Mouse (Mus musculus): ENCODE data around the gene Ccdc88c.

The Ccdc88c gene

DNA sequence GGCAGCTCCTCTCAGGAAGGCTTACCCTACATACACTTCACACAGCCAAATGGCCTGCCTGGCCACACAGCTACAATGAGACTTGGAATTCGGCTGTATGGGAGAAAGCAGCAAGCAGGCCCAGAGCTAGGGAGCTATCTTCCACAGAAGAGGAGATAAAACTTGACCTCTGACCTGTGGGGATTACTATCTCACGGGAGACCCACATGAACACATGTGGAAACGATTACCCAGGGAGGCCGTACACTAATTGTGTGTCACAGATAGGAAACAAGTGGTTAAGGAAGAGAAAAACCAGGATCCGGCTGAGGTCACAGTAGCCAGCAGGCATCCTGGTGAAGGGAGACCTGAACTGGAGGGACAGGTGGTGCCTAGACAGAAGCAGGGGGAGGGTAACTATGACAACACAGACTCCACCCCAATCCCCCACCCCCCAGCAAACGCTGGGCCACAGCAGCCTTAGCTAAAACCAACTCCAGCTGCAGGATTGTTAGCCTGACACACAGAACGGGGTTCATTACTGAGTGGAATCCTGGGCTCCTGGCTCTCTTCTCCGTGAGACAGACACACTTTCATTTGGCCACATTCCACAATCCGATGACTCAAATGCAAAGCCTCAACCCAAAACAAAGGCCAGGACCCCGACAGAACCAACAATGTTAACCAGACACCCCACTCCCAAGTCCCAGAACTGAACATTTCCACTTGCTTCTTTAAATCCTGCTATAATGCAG lies 30.9 kb downstream of the Ccdc88c start:
- DNase-seq (ENCODE audit: low read depth, low spot score), result no peak

- no peak for DNase-seq (ENCODE audit: low read depth, low spot score)
Measured at GRCm38 (mm10) chr12:100996378-100996898, 32.4 kb downstream of the Ccdc88c start.

GRCm38 (mm10) chr12:100995607-100996377 lies 33.1 kb downstream of the Ccdc88c start:
- DNase-seq (ENCODE audit: low read depth, low spot score), result no peak

DNA sequence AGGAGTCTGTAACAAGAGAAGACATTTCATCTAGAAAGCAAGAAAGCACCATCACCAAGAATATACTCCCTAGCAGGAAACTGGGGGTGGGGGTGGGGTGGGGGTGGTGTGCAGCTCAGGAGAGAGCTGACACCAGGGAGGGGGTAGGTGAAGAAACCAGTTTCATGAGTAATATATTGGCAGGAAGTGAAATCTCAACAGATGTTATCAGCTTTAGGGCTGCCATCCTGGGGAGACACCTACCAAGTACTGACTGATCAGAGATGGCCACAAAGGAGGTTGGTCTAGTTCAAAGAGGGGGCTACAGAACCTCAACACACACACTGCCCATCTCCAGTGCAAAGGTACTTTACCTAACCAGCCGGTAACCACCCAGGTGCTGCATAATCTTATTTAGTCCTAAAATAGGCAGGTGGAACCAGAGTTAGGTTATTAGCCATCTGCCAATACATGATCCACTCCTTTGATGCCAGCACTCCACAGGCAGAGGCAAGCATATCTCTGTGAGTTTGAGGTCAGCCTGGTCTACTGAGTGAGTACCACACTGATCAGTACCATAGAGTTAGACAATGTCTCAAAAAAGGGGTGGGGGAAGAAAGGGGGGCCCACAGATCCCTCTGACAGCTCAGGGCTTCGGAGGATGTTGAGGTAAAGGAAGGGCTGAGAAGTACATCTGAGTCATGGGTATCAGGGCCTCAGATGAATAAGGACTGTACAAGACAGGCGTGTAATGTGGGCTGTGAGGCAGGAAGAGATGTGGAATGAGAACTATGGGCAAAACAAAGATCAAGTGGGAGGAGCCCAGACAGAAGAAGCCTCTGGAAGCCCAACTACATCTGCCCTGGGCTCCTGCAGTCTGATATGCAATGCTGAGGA lies 34.5 kb downstream of the Ccdc88c start:
- peak; percentile 90 for DNase-seq (ENCODE audit: low read depth, low spot score)

DNA sequence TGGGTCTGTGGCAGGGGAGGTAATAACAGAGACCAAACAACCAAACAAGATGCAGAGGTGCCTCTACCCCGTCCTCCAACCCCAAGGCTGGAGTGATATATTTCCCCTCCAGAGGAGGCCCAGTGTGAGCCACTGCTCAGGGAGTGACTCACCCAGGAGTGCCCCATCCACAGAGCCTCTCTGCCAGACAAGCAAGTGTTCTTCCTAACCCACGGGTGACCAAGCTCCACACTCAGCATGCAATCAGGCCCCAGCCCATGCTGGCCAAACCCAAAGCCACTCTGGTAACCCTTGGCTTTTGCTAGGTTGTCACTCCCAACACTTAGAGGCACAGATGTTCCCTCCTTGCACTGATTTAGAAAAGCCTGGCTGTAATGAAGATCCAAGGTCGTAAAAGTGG lies 35.7 kb downstream of the Ccdc88c start:
- no peak for DNase-seq (ENCODE audit: low read depth, low spot score)

- DNase-seq (ENCODE audit: low read depth, low spot score), result peak; percentile 59
Measured at GRCm38 (mm10) chr12:100992505-100992904, 36.4 kb downstream of the Ccdc88c start.

DNA sequence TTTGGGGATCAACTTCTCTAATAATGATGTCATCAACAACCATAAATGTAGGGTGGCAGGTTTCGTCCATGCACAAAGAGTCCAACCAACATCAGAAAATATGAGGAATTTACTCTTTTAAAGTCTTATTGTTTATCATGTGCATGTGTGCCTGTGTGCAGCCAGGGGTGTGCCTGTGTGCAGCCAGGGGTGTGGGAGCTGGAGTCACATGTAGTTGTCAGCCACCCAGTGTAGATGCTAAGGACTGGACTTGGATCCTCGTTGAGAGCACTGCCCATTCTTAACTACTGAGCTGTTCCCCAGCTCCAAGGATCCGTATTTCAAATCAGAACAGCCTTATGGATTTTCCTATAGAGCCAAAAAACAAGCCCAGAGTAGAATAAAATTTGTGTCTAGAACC lies 37.7 kb downstream of the Ccdc88c start:
- DNase-seq (ENCODE audit: low read depth, low spot score), result no peak

DNA sequence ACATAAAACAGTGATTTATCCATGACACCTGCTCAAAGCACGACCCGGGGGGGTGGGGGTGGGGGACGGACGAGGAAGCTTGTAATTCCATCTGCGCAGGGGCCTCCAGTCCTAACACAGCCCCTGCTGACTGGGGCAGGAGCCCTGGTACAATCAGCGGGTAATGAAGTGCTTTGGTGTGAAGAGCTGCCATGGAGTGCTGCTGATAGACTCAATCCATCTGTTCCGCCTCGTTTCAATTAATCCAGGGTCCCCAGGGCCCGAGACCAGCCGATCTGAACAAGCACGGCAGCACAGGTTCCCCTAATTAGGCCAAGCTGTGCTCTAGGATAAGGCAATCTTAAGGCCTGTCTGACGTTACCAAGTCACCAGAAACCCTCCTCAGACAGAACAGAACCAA lies 38.6 kb downstream of the Ccdc88c start:
- no peak for DNase-seq (ENCODE audit: low read depth, low spot score)

DNA sequence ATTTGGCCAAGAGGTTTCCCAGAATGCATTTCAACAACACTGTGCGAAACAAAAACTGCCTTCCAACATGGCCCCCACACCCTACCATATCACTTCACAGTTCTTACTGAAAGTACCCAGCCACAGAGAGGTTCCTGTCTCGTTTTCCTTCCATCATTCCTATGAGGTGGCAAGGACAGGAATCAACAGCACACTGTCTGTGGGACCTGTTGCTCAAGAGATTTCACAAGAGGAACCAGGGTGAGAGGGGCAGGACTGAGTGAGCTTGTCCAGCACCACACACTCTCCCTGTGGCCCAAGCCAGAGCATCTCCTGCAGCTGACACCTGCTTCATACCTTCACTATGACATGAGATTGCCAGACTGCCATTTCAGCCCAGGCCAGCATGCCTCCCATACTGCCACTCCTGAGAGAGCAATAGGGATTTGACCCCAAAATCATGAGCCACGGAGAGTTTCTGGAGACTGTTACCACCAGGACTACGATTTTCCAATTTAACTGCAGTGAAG lies 39.0 kb downstream of the Ccdc88c start:
- no peak for DNase-seq (ENCODE audit: low read depth, low spot score)

DNA sequence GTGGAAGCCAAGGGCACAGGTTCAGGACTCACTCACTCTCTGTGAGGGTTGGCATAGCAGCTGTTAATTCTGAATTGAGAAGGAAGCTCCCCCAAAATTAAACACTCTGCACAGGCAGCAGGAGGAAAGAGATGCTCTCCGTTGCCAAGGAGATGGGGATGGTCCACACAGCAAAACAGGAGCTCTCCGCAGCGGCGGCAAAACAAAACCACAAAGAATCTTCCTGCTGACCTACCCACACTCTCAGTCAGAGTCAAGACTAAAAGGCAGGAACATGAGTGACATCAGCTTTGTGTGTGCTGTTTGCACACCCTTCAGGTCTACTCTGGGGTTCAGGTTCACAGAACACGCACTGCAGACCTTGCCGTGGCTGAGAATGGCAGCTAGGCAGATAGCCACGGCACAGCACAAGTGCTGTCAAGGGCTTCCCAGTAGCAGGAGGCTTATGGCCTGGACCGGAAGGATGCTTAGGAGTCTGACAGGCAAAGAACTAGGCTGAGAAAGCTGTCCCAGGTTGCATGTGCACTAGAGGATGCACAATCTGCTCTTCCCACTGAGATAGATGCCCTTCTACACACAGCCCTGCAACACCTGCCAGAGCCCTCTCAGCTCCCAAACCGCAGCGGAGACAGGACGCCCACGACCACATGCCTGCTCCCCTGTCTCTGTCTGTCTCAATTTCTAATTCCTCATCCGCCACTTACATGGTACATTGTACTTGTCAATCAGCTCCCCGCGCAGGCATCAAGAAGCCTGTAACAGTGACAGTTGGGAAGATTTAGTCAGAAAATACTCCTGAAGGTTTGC lies 40.3 kb downstream of the Ccdc88c start:
- DNase-seq (ENCODE audit: low read depth, low spot score), result peak; percentile 80

DNA sequence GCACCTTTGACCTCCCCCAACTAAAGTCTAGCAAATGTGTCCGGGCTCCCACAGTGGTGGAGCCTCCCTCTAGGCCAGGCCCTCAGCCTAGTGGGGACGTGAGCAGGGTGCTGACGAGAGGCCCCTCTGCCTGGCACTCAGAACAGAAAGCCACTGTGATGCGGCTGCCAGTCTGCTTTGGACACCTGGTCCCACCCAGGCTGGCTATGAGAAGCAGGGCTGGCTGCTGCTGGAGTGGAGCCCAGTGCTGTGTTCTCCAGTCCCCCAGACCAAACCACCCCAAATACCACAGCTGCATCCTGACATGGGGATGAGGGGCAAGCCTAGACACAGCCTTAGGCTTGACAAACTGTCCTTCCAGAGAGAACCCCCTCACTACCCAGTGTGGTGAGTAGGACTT lies 42.4 kb downstream of the Ccdc88c start:
- no peak for DNase-seq (ENCODE audit: low read depth, low spot score)

DNA sequence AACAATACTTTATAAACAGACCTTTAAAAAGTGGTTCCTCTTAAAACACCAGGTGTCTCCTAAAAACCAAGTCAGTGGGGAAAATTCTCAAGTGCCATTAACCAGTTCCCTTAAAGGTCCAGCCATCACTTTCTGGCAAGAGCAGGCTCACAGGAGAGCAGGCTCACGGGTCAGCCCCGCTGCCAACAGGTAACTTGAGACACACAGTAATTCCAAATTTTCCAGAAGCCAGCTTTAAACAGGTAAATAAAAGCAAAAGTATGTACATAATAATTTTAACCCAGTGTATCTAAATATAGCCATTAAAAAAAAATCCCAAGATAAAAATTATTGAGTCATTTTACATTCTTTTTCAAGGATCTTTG lies 43.1 kb downstream of the Ccdc88c start:
- no peak for DNase-seq (ENCODE audit: low read depth, low spot score)

- no peak for DNase-seq (ENCODE audit: low read depth, low spot score)
Measured at GRCm38 (mm10) chr12:100985050-100985792, 43.6 kb downstream of the Ccdc88c start.

- DNase-seq (ENCODE audit: low read depth, low spot score), result no peak
Measured at GRCm38 (mm10) chr12:100983565-100983964, 45.3 kb downstream of the Ccdc88c start.

DNA sequence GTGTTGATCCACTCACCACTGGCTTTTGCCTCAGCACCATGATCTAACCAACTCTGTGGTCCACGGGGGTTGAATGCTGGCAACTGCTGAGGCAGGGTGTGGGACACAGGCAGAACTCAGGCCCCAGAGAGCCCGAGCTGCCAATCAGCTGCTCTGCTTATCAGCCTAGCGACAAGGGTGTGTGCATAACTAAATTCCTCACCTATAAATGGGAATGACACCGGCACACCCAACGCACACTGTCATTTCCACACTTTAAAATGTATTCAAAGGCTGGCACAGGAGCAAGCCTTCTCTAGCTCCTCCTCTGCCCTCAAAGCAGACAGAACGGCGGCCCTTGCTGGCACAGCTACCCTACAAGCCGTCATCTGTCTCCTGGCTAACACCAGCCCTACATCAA lies 46.6 kb downstream of the Ccdc88c start:
- no peak for DNase-seq (ENCODE audit: low read depth, low spot score)

- DNase-seq (ENCODE audit: low read depth, low spot score), result no peak
Measured at GRCm38 (mm10) chr12:100980551-100981008, 48.3 kb downstream of the Ccdc88c start.

DNA sequence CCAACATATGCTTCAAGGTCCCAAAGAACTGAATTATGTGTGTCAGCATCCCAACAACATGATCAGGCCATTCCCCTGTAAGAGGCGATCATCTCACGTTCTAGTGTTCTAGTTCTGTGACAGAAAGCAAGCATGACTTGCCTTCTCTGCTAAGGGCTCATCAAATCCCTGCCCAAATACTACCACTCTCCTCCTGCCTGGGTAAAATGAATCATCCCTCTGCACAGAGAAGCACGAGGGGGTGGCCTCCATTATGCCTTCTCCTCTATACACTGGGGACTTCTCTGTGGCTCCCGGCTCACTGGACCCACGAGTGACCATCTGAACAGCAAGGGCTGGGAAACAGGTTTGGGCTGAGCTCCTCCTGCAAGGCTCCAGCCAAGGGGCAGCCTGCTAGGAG lies 49.2 kb downstream of the Ccdc88c start:
- no peak for DNase-seq (ENCODE audit: low read depth, low spot score)

GRCm38 (mm10) chr12:100977958-100978725 lies 50.7 kb downstream of the Ccdc88c start:
- DNase-seq (ENCODE audit: low read depth, low spot score), result peak; percentile 41

DNA sequence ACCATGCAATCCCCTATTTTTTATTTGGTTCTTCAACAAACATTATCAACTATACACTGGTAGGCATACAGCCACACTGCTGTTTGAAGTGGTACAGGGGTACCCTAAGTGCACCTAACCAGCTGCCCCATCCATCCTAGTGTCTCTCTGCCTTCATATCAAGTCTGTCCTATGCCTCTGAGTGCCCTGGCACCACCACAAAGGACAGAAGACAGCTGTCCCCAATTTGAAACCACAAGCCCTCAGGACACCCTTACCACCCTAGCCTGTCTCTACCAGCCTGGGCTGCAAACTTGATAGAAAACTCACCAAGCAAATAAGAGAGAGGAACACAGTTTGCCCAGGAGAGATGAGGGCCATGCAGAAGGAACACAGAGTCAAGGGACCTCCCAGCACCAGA lies 51.3 kb downstream of the Ccdc88c start:
- DNase-seq (ENCODE audit: low read depth, low spot score), result no peak
